Mouse (Mus musculus) embryonic facial prominence, embryonic 12.5 days (tissue): ENCODE results near the gene Nfs1. TPM values are rescaled to one million over a fixed set of nuclear protein-coding genes. Genes with fewer than 3 reads are reported as not detected.
"Not testable (repeated sequence)": the region's sequence is repeated elsewhere in the genome, so short reads cannot be mapped to it uniquely, and the experiment has no call there.

Source experiments
- ATAC-seq: fragments of 200-750 bp; cut with Nextera tagmentation; 2 replicates; pipeline ENCODE4 v1.8.0; 2017; ENCODE audit not compliant: insufficient number of reproducible peaks, insufficient read depth, low FRiP score, low TSS enrichment
- H3K27ac ChIP-seq: fragments of 300-500 bp; sonication (generic); 2 replicates; pipeline ENCODE4 v1.5.1; 2016; ENCODE audit warnings: mild to moderate bottlenecking
- H3K27me3 ChIP-seq: fragments of 300-500 bp; sonication (generic); 2 replicates; pipeline ENCODE4 v1.6.1; 2016; ENCODE audit warnings: mild to moderate bottlenecking, moderate library complexity
- H3K36me3 ChIP-seq: fragments of 300-500 bp; sonication (generic); 2 replicates; pipeline ENCODE4 v1.6.1; 2016; ENCODE audit warnings: mild to moderate bottlenecking
- H3K4me1 ChIP-seq: fragments of 300-500 bp; sonication (generic); 2 replicates; pipeline ENCODE4 v1.6.1; 2016
- H3K4me2 ChIP-seq: fragments of 300-500 bp; sonication (generic); replicated peaks from 2 replicates; pipeline ENCODE4 v1.6.1; 2016; ENCODE audit warnings: mild to moderate bottlenecking, moderate library complexity
- H3K4me3 ChIP-seq: fragments of 300-500 bp; sonication (generic); 2 replicates; pipeline ENCODE4 v1.5.1; 2016; ENCODE audit warnings: mild to moderate bottlenecking
- H3K9ac ChIP-seq: fragments of 300-500 bp; sonication (generic); 2 replicates; pipeline ENCODE4 v1.6.1; 2016; ENCODE audit warnings: mild to moderate bottlenecking, moderate library complexity
- H3K9me3 ChIP-seq: fragments of 300-500 bp; sonication (generic); 2 replicates; pipeline ENCODE4 v1.6.1; 2016; ENCODE audit warnings: mild to moderate bottlenecking, moderate library complexity
- WGBS: fragments of 180-500 bp; shearing (Covaris S2); methylation state at CpG from one replicate; pipeline ENCODE4 v1.1.7; 2016; 5-methylcytosine and 5-hydroxymethylcytosine counted together
- polyA plus RNA-seq: library from polyadenylated mRNA; unstranded; fragments of >200 nt; fragmentation: Nextera tagmentation; extraction: Ambion mirVana; gene quantifications from 2 replicates; pipeline ENCODE4 v1.2.1, GENCODE M21; 2016

Nfs1 gene
- polyA plus RNA-seq, 1 experiment from 2014 or later: 30.7 TPM

- no peaks in the 10 kb centered on the region for H3K4me1 ChIP-seq
These were observed 8.3 kb downstream of the Nfs1 start for GRCm38 (mm10) chr2:156135695-156136094.

GRCm38 (mm10) chr2:156134161-156134560 is 9.8 kb downstream of the Nfs1 start:
- Histone ChIP-seq H3K9ac (no peak overlapping the region), H3K4me3 (no peak overlapping the region), H3K27me3 (no peaks in the 10 kb centered on the region), H3K9me3 (no peaks in the 10 kb centered on the region), H3K27ac (no peak overlapping the region), H3K4me2 (no peak overlapping the region), H3K36me3 (no peaks in the 10 kb centered on the region), H3K4me1 (no peaks in the 10 kb centered on the region)
- WGBS: 80% methylated on average over 5 of the region's 5 CpGs
- no peak for ATAC-seq

More at GRCm38 (mm10) chr2:156135695-156136094, 8.3 kb downstream of the Nfs1 start:
- Histone ChIP-seq H3K4me2 (no peak overlapping the region), H3K9me3 (no peaks in the 10 kb centered on the region), H3K27ac (no peak overlapping the region), H3K36me3 (no peaks in the 10 kb centered on the region), H3K4me3 (no peak overlapping the region), H3K27me3 (no peaks in the 10 kb centered on the region), H3K9ac (no peak overlapping the region)
- 86% methylated on average over 6 of the region's 6 CpGs for WGBS
- ATAC-seq: no peak

- no peaks in the 10 kb centered on the region for H3K4me1 ChIP-seq
- no peak within 1 kb of the TSS for H3K4me3 ChIP-seq
- H3K27ac ChIP-seq: no peak within 1 kb of the TSS
- WGBS: 93% methylated on average over 5 of the region's 5 CpGs
- no peak for ATAC-seq
- H3K36me3 ChIP-seq: peaks cover 9% of the 10 kb centered on the region; the same call in 1 of the 2 replicates
- no peak within 1 kb of the TSS for H3K4me2 ChIP-seq
- H3K9me3 ChIP-seq: no peaks in the 10 kb centered on the region
- no peaks in the 10 kb centered on the region for H3K27me3 ChIP-seq
- H3K9ac ChIP-seq: no peak within 1 kb of the TSS
These were observed 17.0 kb downstream of the Nfs1 start, which contains the start of gene Gm28036 for GRCm38 (mm10) chr2:156126992-156127391. Gene Gm28036 (minus strand): TSS chr2:156127092.

- Histone ChIP-seq H3K9me3 (no peaks in the 10 kb centered on the region), H3K9ac (no peak overlapping the region), H3K36me3 (peaks cover 9% of the 10 kb centered on the region; the same call in 1 of the 2 replicates), H3K4me1 (no peaks in the 10 kb centered on the region), H3K4me2 (no peak overlapping the region), H3K27me3 (no peaks in the 10 kb centered on the region), H3K27ac (no peak overlapping the region), H3K4me3 (no peak overlapping the region)
- ATAC-seq: no peak
- 90% methylated on average over 5 of the region's 5 CpGs for WGBS
These were observed 20.3 kb downstream of the Nfs1 start for GRCm38 (mm10) chr2:156123731-156124130.

- Histone ChIP-seq H3K9ac (no peak overlapping the region), H3K36me3 (peaks cover 9% of the 10 kb centered on the region; the same call in 1 of the 2 replicates), H3K27ac (no peak overlapping the region), H3K4me3 (no peak overlapping the region), H3K4me1 (no peaks in the 10 kb centered on the region), H3K9me3 (no peaks in the 10 kb centered on the region), H3K4me2 (no peak overlapping the region), H3K27me3 (no peaks in the 10 kb centered on the region)
- no peak for ATAC-seq
These were observed 24.4 kb downstream of the Nfs1 start for GRCm38 (mm10) chr2:156119566-156119965.

GRCm38 (mm10) chr2:156112080-156112423 is 31.9 kb downstream of the Nfs1 start:
- H3K36me3 ChIP-seq, ATAC-seq, H3K27me3 ChIP-seq, H3K4me1 ChIP-seq, H3K9me3 ChIP-seq: not testable (repeated sequence)
- 25% methylated on average over 5 of the region's 5 CpGs for WGBS
- Histone ChIP-seq H3K4me2 (peak overlapping the region; percentile 61), H3K4me3 (peak overlapping the region; percentile 85), H3K9ac (peak overlapping the region; percentile 97; the same call in 1 of the 2 replicates), H3K27ac (peak overlapping the region; percentile 90; the same call in 1 of the 2 replicates)

GRCm38 (mm10) chr2:156111358-156112079 is 32.5 kb downstream of the Nfs1 start, which contains the start of the genes Cpne1 and Rbm12:
Gene Cpne1 (minus strand): TSS chr2:156111965.
Gene Rbm12 (minus strand): TSS chr2:156111978.
- peak within 1 kb of the TSS; percentile 97 for H3K9ac ChIP-seq
- H3K4me3 ChIP-seq: peak within 1 kb of the TSS; percentile 85
- H3K36me3 ChIP-seq: no peaks in the 10 kb centered on the region
- peak; percentile 82 for ATAC-seq
- H3K4me1 ChIP-seq: peaks cover 13% of the 10 kb centered on the region
- peak within 1 kb of the TSS; percentile 61 for H3K4me2 ChIP-seq
- H3K27ac ChIP-seq: peak within 1 kb of the TSS; percentile 90
- no peaks in the 10 kb centered on the region for H3K27me3 ChIP-seq
- no peaks in the 10 kb centered on the region for H3K9me3 ChIP-seq
- WGBS: 1% methylated on average over 74 of the region's 74 CpGs

GRCm38 (mm10) chr2:156110627-156111357 is 33.2 kb downstream of the Nfs1 start:
- ATAC-seq: peak; percentile 56; the same call in 1 of the 2 replicates
- peak overlapping the region; percentile 97 for H3K9ac ChIP-seq
- peak overlapping the region; percentile 85 for H3K4me3 ChIP-seq
- H3K4me2 ChIP-seq: peak overlapping the region; percentile 61
- H3K4me1 ChIP-seq: peaks cover 14% of the 10 kb centered on the region
- peak overlapping the region; percentile 90 for H3K27ac ChIP-seq
- 1% methylated on average over 16 of the region's 16 CpGs for WGBS
- H3K36me3 ChIP-seq: 0 out of 2 replicates have a peak, but pooled peaks cover 3% of the 10 kb centered on the region
- H3K9me3 ChIP-seq: no peaks in the 10 kb centered on the region
- H3K27me3 ChIP-seq: no peaks in the 10 kb centered on the region

GRCm38 (mm10) chr2:156091926-156092325 is 52.1 kb downstream of the Nfs1 start:
- peaks cover 30% of the 10 kb centered on the region for H3K36me3 ChIP-seq
- ATAC-seq: no peak
- no peak overlapping the region for H3K9ac ChIP-seq
- no peaks in the 10 kb centered on the region for H3K9me3 ChIP-seq
- H3K27ac ChIP-seq: no peak overlapping the region
- no peak overlapping the region for H3K4me2 ChIP-seq
- no peak overlapping the region for H3K4me3 ChIP-seq
- no peaks in the 10 kb centered on the region for H3K4me1 ChIP-seq
- no peaks in the 10 kb centered on the region for H3K27me3 ChIP-seq
- 80% methylated on average over 5 of the region's 5 CpGs for WGBS

- peaks cover 8% of the 10 kb centered on the region for H3K36me3 ChIP-seq
- ATAC-seq: no peak
- H3K4me2 ChIP-seq: no peak overlapping the region
- H3K9ac ChIP-seq: no peak overlapping the region
- WGBS: 98% methylated on average over 1 of the region's 1 CpGs
- H3K9me3 ChIP-seq: no peaks in the 10 kb centered on the region
- H3K27ac ChIP-seq: no peak overlapping the region
- no peaks in the 10 kb centered on the region for H3K27me3 ChIP-seq
- H3K4me3 ChIP-seq: no peak overlapping the region
- no peaks in the 10 kb centered on the region for H3K4me1 ChIP-seq
These were observed 54.2 kb downstream of the Nfs1 start for GRCm38 (mm10) chr2:156089799-156090198.

- Histone ChIP-seq H3K4me2 (no peak overlapping the region), H3K9ac (no peak overlapping the region), H3K27ac (no peak overlapping the region), H3K9me3 (no peaks in the 10 kb centered on the region), H3K36me3 (peaks cover 7% of the 10 kb centered on the region), H3K27me3 (no peaks in the 10 kb centered on the region), H3K4me1 (no peaks in the 10 kb centered on the region), H3K4me3 (no peak overlapping the region)
- WGBS: 85% methylated on average over 7 of the region's 7 CpGs
- no peak for ATAC-seq
These were observed 56.4 kb downstream of the Nfs1 start for GRCm38 (mm10) chr2:156087391-156088110.
